Mouse (Mus musculus) midbrain, postnatal 0 days (tissue): ENCODE results near the gene Tmie. TPM values are rescaled to one million over a fixed set of nuclear protein-coding genes. Genes with fewer than 3 reads are reported as not detected.

Source experiments
- ATAC-seq: fragments of 200-750 bp; cut with Nextera tagmentation; 2 replicates; pipeline ENCODE4 v1.8.0; 2017; ENCODE audit warnings: moderate number of reproducible peaks, mild to moderate bottlenecking, moderate TSS enrichment, moderate library complexity; ENCODE audit not compliant: low FRiP score
- DNase-seq: peaks from one replicate; pipeline ENCODE4 v3.0.0-alpha.2; 2015; ENCODE audit warnings: low spot score
- H3K27ac ChIP-seq: fragments of 300-500 bp; sonication (generic); 2 replicates; pipeline ENCODE4 v1.5.1; 2014; ENCODE audit warnings: low read depth, mild to moderate bottlenecking, low read length, mixed read lengths
- H3K27me3 ChIP-seq: fragments of 300-500 bp; sonication (generic); 2 replicates; pipeline ENCODE4 v1.6.1; 2014; ENCODE audit warnings: low read length, control low read depth, mixed read lengths; ENCODE audit not compliant: insufficient read depth
- H3K36me3 ChIP-seq: fragments of 300-500 bp; sonication (generic); 2 replicates; pipeline ENCODE4 v1.6.1; 2014; ENCODE audit warnings: low read length, control low read depth, mixed read lengths; ENCODE audit not compliant: insufficient read depth
- H3K4me1 ChIP-seq: fragments of 300-500 bp; sonication (generic); 2 replicates; pipeline ENCODE4 v1.6.1; 2014; ENCODE audit warnings: mild to moderate bottlenecking, control low read depth, antibody characterized with exemption, low read length, mixed read lengths; ENCODE audit not compliant: insufficient read depth
- H3K4me2 ChIP-seq: fragments of 300-500 bp; sonication (generic); 2 replicates; pipeline ENCODE4 v1.6.1; 2014; ENCODE audit warnings: low read depth, mild to moderate bottlenecking, low read length, mixed read lengths; ENCODE audit not compliant: poor library complexity, severe bottlenecking
- H3K4me3 ChIP-seq: fragments of 300-500 bp; sonication (generic); 2 replicates; pipeline ENCODE4 v1.5.1; 2014; ENCODE audit warnings: low read depth, mild to moderate bottlenecking, low read length, moderate library complexity
- H3K9ac ChIP-seq: fragments of 300-500 bp; sonication (generic); replicated peaks from 2 replicates; pipeline ENCODE4 v1.6.1; 2014; ENCODE audit warnings: mild to moderate bottlenecking, low read length, moderate library complexity, mixed read lengths; ENCODE audit not compliant: poor library complexity, severe bottlenecking
- H3K9me3 ChIP-seq: fragments of 300-500 bp; sonication (generic); 2 replicates; pipeline ENCODE4 v1.6.1; 2016; ENCODE audit warnings: low read length, control low read depth
- CTCF ChIP-seq: IDR thresholded peaks from 2 replicates; pipeline ENCODE4 v1.5.1; 2016; ENCODE audit warnings: antibody characterized with exemption, mild to moderate bottlenecking
- WGBS: fragments of 180-500 bp; shearing (Covaris S2); extraction: QIAGEN DNeasy Blood & Tissue Kit; methylation state at CpG from one replicate; pipeline ENCODE4 v1.1.7; 2014; 5-methylcytosine and 5-hydroxymethylcytosine counted together
- polyA plus RNA-seq: library from polyadenylated mRNA; unstranded; fragments of >200 nt; fragmentation: Nextera tagmentation; extraction: Ambion mirVana; gene quantifications from 2 replicates; pipeline ENCODE4 v1.2.1, GENCODE M21; 2015
- total RNA-seq: library from RNA; depleted of rRNA; stranded (reverse); fragments of >200 nt; gene quantifications from 2 replicates; pipeline ENCODE4 v1.2.3, GENCODE M21; 2014

Tmie gene
- total and polyA plus RNA-seq, 2 experiments from 2014 or later, result 3.7 to 6.6 TPM

DNA sequence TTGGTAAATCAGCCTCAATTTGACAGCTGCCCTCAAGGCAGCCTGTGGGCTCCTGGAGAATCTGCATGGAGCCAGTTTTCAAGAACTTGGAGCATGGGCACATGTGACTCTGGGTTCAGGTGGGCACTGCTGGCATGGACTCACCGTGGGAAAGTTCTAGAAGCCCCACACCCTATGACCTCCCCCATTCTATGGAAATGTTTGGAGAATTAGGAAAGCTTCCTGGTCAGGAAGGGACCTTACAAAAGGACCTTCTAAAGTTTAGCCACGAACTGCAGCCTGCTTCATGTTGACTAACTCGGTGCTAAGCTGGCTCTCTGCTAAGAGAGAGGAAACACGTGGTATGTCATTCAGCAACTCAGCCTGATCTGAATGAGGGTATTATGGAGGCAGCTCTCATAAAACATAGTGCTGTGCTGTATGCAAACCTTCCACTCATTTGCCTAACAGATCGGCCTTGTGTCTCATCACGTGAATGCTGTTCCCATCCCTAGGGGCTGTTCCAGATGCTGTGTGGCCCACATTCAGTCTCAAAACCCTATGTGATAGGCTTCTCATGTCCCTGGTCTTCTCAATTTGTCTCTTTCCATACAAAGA is 29.6 kb upstream of the Tmie start:
- no peaks in the 10 kb centered on the region for H3K9me3 ChIP-seq
- no peaks in the 10 kb centered on the region for H3K4me1 ChIP-seq
- no peak overlapping the region for H3K9ac ChIP-seq
- no peaks in the 10 kb centered on the region for H3K27me3 ChIP-seq
- no peak overlapping the region for H3K4me3 ChIP-seq
- no peaks in the 10 kb centered on the region for H3K36me3 ChIP-seq
- no peak for ATAC-seq
- no peak for TF ChIP-seq CTCF
- DNase-seq, result no peak
- 65% methylated on average over 6 of the region's 6 CpGs for WGBS
- no peak overlapping the region for H3K27ac ChIP-seq
- no peak overlapping the region for H3K4me2 ChIP-seq

DNA sequence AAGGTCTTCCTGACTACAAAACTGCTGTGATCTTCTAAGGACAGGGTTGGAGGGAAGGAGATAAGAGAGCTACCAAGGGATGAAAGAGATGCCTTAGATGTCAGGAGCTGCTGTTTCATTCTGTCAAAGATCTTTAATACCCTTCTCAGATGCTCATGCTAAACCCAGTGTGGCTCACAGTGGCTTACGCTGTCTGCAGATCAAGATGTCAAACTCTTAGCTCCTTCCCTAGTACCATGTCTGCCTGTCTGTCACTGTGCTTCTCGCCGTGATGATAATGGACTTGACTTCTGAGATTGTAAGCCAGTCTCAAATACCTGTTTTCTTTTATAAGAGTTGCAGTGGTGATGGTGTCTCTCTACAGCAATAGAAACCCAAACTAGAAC is 28.7 kb upstream of the Tmie start:
- no peaks in the 10 kb centered on the region for H3K36me3 ChIP-seq
- H3K27ac ChIP-seq, result no peak overlapping the region
- H3K4me2 ChIP-seq, result no peak overlapping the region
- WGBS, result 86% methylated on average over 3 of the region's 3 CpGs
- H3K27me3 ChIP-seq, result no peaks in the 10 kb centered on the region
- no peak for ATAC-seq
- H3K4me1 ChIP-seq, result no peaks in the 10 kb centered on the region
- no peak overlapping the region for H3K4me3 ChIP-seq
- TF ChIP-seq CTCF, result no peak
- H3K9ac ChIP-seq, result no peak overlapping the region
- H3K9me3 ChIP-seq, result no peaks in the 10 kb centered on the region
- DNase-seq, result no peak

DNA sequence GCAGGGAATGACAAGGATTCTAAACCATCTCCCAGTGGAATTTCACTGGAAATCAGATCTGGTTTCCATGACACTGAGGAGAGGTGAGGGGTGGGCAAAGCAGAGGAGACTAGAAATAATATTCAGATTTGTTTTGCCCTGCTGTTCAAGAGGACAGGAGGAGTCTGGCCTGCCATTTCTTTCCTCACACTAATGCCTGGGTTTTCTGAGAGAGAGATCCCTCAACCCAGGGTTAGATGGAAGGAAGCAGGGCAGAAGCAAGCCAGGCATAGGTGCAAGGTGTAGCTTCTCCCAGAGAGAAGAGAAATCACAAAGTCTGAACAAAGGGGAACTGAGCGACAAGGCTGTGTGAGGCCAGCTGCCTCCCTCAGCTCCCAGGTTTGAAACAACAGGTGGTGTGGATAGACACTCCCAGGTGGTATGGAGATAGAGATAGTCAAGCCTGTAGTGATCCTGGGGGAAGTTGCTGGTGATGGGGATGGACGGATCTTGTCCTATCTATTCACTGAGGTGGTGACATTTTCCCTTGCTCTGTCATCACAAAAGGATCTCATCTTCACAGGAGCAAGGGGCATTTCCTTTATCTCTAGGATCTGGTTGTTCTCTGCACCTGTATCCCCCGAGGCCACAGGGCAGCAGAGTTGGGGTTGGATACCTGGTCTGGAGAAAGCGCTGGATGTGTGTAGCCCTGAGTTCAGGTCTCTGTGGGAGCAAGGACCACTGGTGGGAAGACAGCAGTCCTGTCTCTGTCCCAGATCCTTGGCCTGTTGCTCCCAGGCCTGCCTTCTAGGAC is 28.1 kb upstream of the Tmie start:
- H3K27me3 ChIP-seq, result no peaks in the 10 kb centered on the region
- no peak for DNase-seq
- H3K27ac ChIP-seq, result 0 out of 2 replicates have a peak overlapping the region, but pooled peaks have one; percentile 26
- H3K4me1 ChIP-seq, result no peaks in the 10 kb centered on the region
- no peak overlapping the region for H3K4me3 ChIP-seq
- 79% methylated on average over 4 of the region's 4 CpGs for WGBS
- H3K9me3 ChIP-seq, result no peaks in the 10 kb centered on the region
- TF ChIP-seq CTCF, result no peak
- H3K36me3 ChIP-seq, result no peaks in the 10 kb centered on the region
- ATAC-seq, result no peak
- no peak overlapping the region for H3K4me2 ChIP-seq
- H3K9ac ChIP-seq, result no peak overlapping the region

DNA sequence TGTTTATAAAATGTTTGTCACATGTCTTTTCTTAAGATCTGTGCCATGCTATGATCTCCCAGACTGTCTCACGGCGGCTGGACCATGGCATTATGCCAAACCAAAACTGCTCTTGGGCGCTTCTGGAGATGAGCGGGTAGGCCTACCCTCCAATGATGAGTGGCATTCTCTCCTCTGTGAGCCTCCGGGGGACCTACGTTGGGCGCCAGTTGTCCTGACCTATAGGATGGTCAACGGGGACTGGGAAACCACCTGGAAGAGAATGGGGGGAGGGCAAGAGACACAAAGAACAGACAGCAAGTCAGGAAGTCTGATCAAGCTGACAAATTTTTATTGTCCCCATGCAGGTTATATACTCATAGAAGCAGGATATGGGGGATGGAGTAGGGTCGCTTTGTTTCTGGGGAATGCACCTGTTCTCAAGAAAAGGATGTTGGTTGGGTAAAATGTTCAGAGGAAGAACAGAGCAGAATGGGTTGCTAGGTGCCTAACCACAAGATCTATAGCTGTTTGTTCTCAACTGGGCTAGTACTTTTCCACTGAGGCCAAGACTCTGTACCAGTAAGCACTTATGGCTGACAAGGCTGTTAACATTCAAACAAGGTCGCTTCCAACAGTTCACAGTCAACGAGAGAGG is 27.4 kb upstream of the Tmie start:
- ATAC-seq, result no peak
- no peaks in the 10 kb centered on the region for H3K4me1 ChIP-seq
- WGBS, result 90% methylated on average over 11 of the region's 11 CpGs

DNA sequence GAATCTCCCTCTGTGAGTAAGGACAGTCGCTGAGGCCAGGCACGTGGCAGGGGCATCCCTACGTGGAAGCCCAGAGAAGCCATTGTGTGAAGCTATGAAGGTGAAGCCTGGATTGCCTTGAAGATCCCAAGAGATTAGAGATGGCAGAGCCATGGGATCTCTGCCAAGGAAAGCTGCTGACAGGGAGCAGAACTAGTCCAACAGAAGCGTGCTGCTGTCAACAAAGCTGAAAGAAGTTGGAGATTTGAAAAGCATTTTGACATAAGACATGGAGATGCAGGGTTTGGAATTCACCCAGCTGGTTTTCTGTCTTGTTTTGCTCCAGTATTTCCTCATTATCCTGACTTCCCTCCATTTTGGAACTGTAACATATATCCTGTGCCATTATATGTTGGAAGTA is 22.4 kb upstream of the Tmie start:
- WGBS, result 66% methylated on average over 4 of the region's 4 CpGs
- no peak for TF ChIP-seq CTCF
- H3K27me3 ChIP-seq, result no peaks in the 10 kb centered on the region
- H3K9ac ChIP-seq, result no peak overlapping the region
- H3K4me1 ChIP-seq, result no peaks in the 10 kb centered on the region
- no peak overlapping the region for H3K4me2 ChIP-seq
- no peaks in the 10 kb centered on the region for H3K36me3 ChIP-seq
- H3K27ac ChIP-seq, result no peak overlapping the region
- peak; percentile 21 for DNase-seq
- ATAC-seq, result no peak
- no peaks in the 10 kb centered on the region for H3K9me3 ChIP-seq
- no peak overlapping the region for H3K4me3 ChIP-seq

More for the DNA sequence above, 27.4 kb upstream of the Tmie start:
- no peaks in the 10 kb centered on the region for H3K9me3 ChIP-seq
- no peaks in the 10 kb centered on the region for H3K27me3 ChIP-seq
- no peak overlapping the region for H3K27ac ChIP-seq
- no peak overlapping the region for H3K9ac ChIP-seq
- TF ChIP-seq CTCF, result no peak
- DNase-seq, result no peak
- H3K36me3 ChIP-seq, result no peaks in the 10 kb centered on the region
- no peak overlapping the region for H3K4me2 ChIP-seq
- no peak overlapping the region for H3K4me3 ChIP-seq

DNA sequence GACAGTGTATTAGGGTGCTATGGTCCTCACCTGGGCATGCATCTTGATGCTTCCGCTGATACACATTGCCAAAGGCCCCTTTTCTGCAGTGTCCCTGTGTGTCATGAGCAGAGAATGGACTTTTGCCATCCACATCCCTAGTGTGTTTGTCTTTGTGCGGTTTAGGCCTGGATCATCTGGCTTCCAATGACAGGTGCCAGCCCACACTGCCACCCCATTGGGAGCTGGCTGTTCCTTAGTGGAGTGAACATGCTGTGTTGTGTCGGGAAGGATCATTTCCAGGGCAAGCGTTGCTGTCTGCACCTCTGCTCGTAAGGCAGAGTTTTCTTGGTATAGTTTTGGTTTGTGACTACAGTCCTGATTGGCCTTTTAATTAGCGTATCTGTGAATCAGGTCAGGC is 21.3 kb upstream of the Tmie start:
- Histone ChIP-seq H3K9ac (no peak overlapping the region), H3K36me3 (no peaks in the 10 kb centered on the region), H3K27ac (no peak overlapping the region), H3K27me3 (no peaks in the 10 kb centered on the region), H3K4me1 (no peaks in the 10 kb centered on the region), H3K9me3 (no peaks in the 10 kb centered on the region), H3K4me3 (no peak overlapping the region), H3K4me2 (no peak overlapping the region)
- WGBS, result 90% methylated on average over 6 of the region's 6 CpGs
- ATAC-seq (no peak), DNase-seq (peak; percentile 21)
- TF ChIP-seq CTCF, result no peak
